Mouse (Mus musculus) cerebellum, adult 2 months (tissue): ENCODE measurements around the gene Dip2c.

Experiments
- CTCF ChIP-seq: fragments of 200-500 bp; IDR thresholded peaks from 2 replicates; pipeline ENCODE4 v1.5.1; 2011; ENCODE audit warnings: low read depth, mild to moderate bottlenecking, control low read depth, low read length, moderate library complexity, borderline replicate concordance; ENCODE audit not compliant: insufficient read depth
- POLR2A ChIP-seq: fragments of 200-500 bp; IDR thresholded peaks from 2 replicates; pipeline ENCODE4 v1.6.1; 2011; ENCODE audit warnings: low read length, control low read depth, borderline replicate concordance; ENCODE audit not compliant: insufficient read depth

DNA sequence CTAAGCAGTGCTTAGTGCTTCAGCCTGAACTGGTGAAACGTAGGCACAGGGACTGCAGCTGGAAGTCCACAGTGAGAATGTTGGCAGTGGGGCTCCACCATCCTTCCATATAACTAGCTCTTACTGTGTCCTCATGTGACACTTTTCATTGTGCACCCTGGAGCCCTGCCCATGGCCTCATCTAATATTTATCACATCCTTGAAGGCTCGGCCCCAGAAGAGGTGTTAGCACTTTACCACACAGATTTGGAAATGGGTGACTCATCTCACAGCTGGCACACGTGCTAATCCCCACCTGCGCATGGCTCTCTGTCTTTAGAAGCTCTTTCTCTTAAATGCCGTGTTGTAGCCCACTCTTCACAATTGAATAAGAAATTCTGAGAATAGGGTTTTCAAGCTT lies 292.5 kb downstream of the Dip2c start:
- TF ChIP-seq CTCF, result no peak
- no peak for TF ChIP-seq POLR2A
